Mouse (Mus musculus): ENCODE measurements around the gene Ripor2.

The Ripor2 gene

GRCm38 (mm10) chr13:24584403-24584802 is 2.4 kb downstream of the Ripor2 start:
- in situ Hi-C loops (cut with MseI, MboI) = no loop called here

GRCm38 (mm10) chr13:24584841-24585240 is 2.9 kb downstream of the Ripor2 start:
- in situ Hi-C loops (cut with MseI, MboI) = no loop called here

DNA sequence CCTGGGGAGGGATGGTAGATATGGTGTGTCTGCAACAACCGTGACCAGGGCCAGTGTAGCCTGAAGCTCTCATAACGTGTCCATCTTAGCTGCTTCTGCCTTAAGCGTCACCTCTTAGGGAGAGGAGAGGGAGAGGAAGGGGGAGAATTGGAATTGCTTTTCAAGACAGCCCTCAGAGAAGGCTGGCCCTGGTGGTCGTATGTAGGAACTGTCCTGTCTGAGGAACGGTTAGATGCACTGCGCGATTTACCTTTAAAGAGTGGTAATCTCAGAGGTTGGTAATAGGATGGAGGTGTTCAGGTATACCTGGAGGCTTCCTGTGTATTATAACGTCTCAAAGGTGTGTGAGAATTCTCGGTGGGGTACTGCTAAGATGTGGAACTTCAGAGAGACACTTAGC is 3.4 kb downstream of the Ripor2 start:
- in situ Hi-C loops (cut with MseI, MboI) = no loop called here

DNA sequence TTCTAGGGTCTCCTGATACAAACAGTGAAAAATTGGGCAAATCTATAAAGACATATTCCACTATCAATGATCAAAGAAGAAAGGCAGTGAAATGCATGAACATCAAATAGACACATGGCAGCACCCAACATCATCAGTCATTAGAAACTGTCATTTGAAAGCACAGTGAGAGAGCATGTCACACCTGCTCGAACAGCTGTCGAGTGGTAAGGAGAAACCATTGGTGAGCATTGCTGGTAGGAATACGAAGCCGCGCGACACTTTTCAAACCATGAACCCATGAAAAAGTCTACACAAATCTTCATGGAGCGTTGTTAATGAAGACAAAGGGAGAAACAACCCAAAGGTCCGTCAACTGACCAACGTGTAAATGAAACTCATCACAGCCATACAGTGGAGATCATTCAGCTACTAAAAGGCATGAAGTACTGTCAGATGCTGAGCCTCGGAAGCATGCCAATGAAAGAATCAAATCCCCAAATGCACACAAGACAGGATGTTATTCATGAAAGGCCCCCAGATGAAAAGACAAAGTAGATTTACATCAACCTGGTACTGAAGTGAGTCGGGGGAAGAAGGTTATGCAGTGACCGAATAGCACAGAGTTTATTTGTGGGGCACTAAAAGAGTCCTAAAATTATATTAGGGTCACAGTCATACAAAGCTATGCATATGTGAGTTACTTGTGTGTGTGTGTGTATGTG is 5.4 kb downstream of the Ripor2 start:
- in situ Hi-C loops (cut with MseI, MboI) = no loop called here

- in situ Hi-C loops (cut with MseI, MboI) = no loop called here
Observed at GRCm38 (mm10) chr13:24588603-24589002, 6.6 kb downstream of the Ripor2 start.

DNA sequence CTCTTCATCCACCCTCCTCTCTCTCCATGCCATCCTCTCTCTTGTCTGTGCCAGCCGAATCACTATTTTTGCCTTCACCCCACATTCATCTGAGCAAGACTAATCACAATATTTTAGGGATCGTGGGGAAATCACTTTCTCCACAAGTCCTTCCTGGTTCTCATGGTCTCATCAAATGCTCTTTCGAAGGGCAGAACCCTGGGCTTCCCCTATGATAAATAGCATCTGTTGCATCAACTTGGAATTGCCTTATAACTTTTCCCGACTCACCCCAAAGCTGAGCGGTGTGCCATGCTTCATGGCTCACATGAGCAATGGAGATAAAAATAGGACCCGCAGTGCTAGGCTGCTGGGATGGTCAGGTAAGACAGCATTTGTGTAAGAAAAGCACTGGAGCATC is 9.7 kb downstream of the Ripor2 start:
- in situ Hi-C loops (cut with MseI, MboI) = no loop called here

GRCm38 (mm10) chr13:24594303-24594702 is 12.3 kb downstream of the Ripor2 start:
- in situ Hi-C loops (cut with MseI, MboI) = no loop called here

- in situ Hi-C loops (cut with MseI, MboI) = no loop called here
Observed at GRCm38 (mm10) chr13:24599631-24600041, 17.6 kb downstream of the Ripor2 start.

- in situ Hi-C loops (cut with MseI, MboI) = no loop called here
Observed at GRCm38 (mm10) chr13:24602978-24603377, 21.0 kb downstream of the Ripor2 start.

DNA sequence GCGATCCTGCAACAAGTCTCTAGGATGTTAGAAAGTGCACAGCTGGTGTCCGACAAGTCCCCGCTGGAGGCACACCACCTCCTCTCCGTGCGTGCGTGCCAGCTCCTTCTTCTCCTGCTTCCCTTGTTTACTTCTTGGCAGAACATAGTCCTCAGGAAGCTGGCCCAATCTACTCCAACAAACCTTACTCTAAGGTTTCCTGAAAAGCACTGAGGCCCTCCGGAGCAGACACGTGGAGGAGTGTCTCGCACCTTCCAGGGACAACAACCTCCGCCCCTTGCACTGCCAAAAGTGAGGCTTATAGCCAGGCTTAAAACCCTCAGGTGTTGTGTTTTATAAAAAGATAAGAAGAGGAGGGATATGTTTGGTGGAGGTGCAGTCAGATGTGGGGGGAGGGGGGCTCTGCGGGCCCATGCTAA is 21.6 kb downstream of the Ripor2 start:
- in situ Hi-C loops (cut with MseI, MboI) = no loop called here

DNA sequence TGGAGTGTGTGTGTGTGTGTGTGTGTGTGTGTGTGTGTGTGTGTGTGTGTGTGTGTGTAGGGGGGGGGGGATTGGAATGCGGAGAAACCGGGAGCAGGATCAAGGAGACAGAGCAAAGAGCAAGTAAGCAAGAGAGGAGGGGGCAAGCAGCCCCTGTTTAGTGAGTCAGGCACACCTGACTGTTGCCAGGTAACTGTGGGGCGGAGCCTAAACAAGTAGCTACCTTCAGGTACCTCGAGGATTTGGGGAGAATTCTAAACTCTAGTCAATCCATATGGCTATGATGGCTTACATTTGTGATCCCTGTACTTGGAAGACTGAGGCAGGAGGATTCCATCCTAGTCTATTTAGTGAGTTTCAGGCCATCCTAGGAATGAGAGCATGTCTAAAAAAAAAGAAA is 22.1 kb downstream of the Ripor2 start:
- in situ Hi-C loops (cut with MseI, MboI) = no loop called here

DNA sequence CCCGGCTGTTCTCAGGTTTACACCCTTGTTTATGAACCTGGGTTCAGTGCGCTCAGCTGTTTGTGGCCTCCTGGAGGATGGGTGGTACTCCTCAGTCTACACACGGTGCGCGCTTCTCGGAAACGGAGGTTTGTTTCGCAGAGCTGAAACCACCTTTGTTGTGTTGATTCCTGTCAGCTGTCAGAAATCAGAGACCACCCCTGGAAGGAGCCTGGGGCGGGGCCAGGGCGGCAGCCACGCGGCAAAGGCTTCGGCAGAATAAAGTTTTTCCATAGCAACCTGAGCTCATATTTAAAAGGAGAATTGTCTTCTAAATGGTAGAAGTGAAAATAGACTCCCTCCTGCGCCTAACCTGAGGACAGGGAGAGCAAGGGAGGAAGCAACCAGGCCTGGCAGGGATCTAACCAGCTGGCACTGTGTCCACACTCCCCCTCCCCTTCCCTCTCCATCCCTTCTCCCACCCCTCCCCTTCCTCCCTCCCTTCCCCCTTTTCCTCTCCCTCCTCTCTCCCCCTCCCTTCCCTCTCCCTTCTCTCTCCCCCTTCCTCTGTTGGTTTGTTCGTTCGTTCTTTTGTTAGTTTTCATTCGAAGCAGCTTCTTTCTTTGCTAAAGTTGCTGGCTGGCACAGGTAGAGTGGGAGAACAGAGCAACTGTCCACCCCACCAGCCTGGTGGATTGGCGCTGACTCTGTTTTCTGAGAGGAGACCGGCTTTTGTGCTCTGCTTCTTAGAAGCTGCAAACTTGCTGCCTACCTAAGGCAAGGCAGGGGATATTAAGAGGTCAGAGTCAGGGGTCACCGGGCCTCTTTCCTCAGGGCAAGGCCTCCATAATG is 23.0 kb downstream of the Ripor2 start:
- in situ Hi-C loops (cut with MseI, MboI) = no loop called here

- in situ Hi-C loops (cut with MseI, MboI) = no loop called here
Observed at GRCm38 (mm10) chr13:24605755-24606154, 23.8 kb downstream of the Ripor2 start.

- in situ Hi-C loops (cut with MseI, MboI) = no loop called here
Observed at GRCm38 (mm10) chr13:24607961-24608360, 26.0 kb downstream of the Ripor2 start.

DNA sequence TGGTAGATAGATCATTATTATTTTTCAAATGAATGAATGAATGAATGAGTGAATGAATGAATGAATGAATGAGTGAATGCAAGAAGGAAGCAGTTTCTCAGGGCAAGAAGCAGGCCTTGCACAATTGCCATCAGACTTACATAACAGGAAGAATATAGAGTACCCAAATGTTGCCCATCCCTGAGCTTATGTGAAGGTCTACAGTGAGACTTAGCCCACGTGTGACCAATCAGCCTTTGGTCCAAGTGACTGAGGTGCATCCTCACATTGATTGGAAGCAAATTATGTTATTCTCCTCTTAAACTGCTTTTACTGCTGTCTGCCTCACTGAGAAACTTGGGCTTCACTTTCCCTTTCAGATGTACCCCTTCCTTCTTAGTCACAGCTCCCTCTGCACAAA is 26.7 kb downstream of the Ripor2 start:
- in situ Hi-C loops (cut with MseI, MboI) = no loop called here

DNA sequence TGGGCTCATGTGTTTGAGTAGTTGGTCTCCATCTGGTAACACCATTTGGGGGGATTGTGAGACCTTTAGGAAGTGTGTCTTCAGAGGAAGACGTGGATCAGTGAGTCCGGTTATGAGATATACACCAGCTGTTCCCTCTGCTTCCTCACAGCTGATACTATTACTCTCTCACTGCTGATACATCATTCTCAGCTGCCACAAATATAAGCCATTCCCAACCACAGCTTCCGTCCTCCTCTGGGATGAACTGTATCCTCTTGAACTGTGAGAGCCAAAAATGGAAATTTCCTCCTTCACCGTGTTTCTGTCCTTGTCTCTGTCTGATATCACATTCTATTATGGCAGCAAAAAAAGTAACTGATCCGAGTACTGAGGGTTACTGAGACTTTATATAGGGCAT is 28.9 kb downstream of the Ripor2 start:
- in situ Hi-C loops (cut with MseI, MboI) = no loop called here

- in situ Hi-C loops (cut with MseI, MboI) = no loop called here
Observed at GRCm38 (mm10) chr13:24613031-24613430, 31.0 kb downstream of the Ripor2 start.

DNA sequence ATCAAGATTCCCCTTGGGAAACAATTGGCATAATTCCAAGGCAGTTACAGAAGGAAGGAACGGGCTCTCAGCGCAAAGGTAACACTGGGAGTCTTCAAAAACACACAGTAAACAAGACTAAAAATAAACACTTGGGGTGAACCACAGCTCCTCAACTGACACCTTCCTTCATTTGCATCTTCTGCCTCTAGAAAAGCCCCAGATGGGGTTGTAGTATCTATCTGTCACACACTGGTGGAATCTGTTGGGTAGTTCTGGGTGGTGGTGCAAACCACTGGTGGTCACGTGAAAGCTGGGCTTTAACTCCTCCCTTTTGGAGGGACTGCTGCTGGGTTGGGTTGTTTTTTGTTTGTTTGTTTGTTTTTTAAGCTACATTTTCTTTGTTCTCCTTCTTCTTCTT is 31.4 kb downstream of the Ripor2 start:
- in situ Hi-C loops (cut with MseI, MboI) = no loop called here

DNA sequence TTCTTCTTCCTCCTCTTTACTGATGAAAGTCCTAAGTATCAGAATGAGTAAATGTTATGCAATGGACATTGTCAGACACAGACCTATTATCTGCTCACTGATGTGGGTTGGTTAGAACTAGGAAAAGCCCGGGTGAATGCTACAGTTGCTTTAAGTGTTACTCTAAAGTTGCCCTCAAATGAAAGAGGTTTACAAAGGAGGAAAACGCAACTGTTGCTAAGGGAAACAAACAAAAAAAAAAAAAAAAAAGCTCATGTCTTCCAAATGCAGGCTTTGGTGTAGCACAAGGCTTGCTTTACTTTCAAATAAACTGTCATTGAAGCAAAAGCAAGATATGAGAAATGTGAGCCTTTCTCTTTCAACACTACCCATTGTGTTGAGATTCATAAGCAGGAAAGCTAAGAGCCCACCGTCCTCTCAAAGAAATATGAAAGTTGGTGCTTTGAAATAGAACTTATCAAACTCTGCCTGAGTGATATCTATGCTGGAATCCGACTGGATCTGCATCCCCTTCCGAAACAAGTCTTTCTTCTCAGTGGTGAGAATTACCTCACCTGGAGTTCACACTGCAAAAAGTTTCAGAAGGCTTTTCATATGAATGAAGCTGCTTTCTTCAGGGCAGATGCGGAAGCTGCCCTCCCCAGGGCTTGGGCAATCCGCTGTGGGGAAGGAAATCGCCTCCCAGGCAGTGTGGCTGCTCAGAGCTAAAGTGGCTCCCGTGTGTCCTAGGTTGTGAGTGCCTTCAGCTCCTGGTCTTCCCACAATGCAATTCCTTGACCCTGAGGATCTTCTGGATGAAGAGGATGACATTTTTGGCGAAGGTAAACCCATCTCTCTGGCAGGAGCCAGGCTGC is 32.2 kb downstream of the Ripor2 start:
- in situ Hi-C loops (cut with MseI, MboI) = no loop called here

DNA sequence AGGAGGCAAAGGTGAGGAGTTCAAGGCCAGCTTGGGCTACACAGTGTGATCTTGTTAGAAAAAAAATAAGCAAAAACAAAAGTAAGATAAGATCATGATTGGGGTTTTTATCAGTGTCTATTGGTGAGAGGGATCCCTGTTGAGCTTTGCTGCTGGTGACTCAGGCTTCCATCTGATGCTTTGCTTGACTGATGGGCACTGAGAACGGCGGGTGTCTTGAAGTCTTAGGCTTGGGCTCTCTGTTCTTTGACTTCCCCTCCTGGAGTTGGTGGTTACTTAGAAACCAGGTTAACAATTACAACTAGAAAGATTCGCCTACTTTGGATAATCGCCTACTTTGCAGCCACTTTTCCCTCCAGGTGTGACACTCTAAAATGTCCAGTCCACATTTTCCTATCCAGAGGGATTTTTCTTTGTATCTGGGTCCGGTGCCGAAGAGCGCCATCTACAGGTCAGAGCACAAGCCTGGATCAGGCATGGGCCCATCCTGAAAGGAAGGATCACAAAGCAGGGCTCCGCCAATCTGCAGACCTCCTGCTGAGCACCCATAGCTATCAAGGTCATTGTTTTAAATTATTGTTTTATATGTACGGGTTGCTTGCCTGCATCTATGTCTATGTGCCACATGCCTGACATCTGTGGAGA is 34.1 kb downstream of the Ripor2 start:
- in situ Hi-C loops (cut with MseI, MboI) = no loop called here

DNA sequence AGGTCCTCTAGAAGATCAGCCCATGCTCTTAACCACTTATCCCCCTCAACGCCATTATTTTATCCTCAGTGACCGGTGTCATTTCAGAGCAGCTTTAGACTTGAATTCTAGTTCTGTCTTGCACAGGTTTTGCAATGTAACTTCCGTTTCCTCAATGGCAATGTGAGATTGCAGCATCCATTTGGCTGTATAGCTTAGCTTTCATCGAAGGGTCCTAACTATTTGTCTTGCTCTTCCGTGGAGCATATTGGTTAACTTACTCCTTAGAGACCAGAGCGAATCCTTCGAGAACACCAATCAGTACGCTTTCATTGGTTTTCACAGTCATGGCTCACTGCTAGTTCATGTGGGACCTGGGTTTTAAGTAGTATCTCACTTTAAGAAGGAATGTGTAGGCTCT is 34.7 kb downstream of the Ripor2 start:
- in situ Hi-C loops (cut with MseI, MboI) = no loop called here

All from mouse trophoblast stem cell (cell line).